Mouse (Mus musculus) adrenal gland, adult (tissue): ENCODE measurements around the gene Klf14.
A peak's percentile ranks its signal among the peaks of the same experiment; 100 is the strongest.

Experiments
- DNase-seq, 2 experiments: peaks; one replicate each; pipeline ENCODE4 v3.0.0; 2022 to 2023; ENCODE audit warnings: low spot score in 1 of 2; ENCODE audit not compliant: inconsistent age in 2 of 2

The Klf14 gene

GRCm38 (mm10) chr6:30958736-30959540, at the start of gene Klf14:
Gene Klf14 (minus strand): TSS chr6:30959078.
- DNase-seq, result peak; percentile 34 to 82

- DNase-seq, result no peak
These were observed 47.3 kb upstream of the Klf14 start for GRCm38 (mm10) chr6:31006111-31006600.

- DNase-seq, result no peak
These were observed 27.5 kb upstream of the Klf14 start for GRCm38 (mm10) chr6:30986393-30986792.

GRCm38 (mm10) chr6:30983021-30983420, 24.1 kb upstream of the Klf14 start:
- no peak for DNase-seq

- peak in 1 of 2 experiments; percentile 46 for DNase-seq
These were observed 23.6 kb upstream of the Klf14 start for GRCm38 (mm10) chr6:30982372-30982980.

GRCm38 (mm10) chr6:30981351-30981750, 22.5 kb upstream of the Klf14 start:
- no peak for DNase-seq

GRCm38 (mm10) chr6:30978615-30979014, 19.7 kb upstream of the Klf14 start:
- no peak for DNase-seq

GRCm38 (mm10) chr6:30972121-30972520, 13.2 kb upstream of the Klf14 start:
- DNase-seq, result no peak

- peak; percentile 12 to 44 for DNase-seq
These were observed 818 bp downstream of the Klf14 start for GRCm38 (mm10) chr6:30957784-30958735.

- DNase-seq, result no peak
These were observed 19.6 kb downstream of the Klf14 start for GRCm38 (mm10) chr6:30939264-30939663.

- DNase-seq, result peak in 1 of 2 experiments; percentile 32
These were observed 36.1 kb downstream of the Klf14 start for GRCm38 (mm10) chr6:30922821-30923220.

GRCm38 (mm10) chr6:30921826-30922225, 37.1 kb downstream of the Klf14 start:
- DNase-seq, result no peak

- peak in 1 of 2 experiments; percentile 22 for DNase-seq
These were observed 37.8 kb downstream of the Klf14 start for GRCm38 (mm10) chr6:30920834-30921675.

- DNase-seq, result no peak
These were observed 43.4 kb downstream of the Klf14 start, which contains the start of gene Tsga13 for GRCm38 (mm10) chr6:30915473-30915872. Gene Tsga13 (minus strand): TSS chr6:30915573.

- DNase-seq, result no peak
These were observed 50.9 kb downstream of the Klf14 start for GRCm38 (mm10) chr6:30907970-30908369.
